Mouse (Mus musculus) kidney, embryonic 15.5 days (tissue): ENCODE measurements around the gene Cycs. TPM values are rescaled to one million over a fixed set of nuclear protein-coding genes. Genes with fewer than 3 reads are reported as not detected.
"Not testable (repeated sequence)": the region's sequence is repeated elsewhere in the genome, so short reads cannot be mapped to it uniquely, and the experiment has no call there.

Experiments
- ATAC-seq: fragments of 200-750 bp; cut with Nextera tagmentation; replicated peaks from 2 replicates; pipeline ENCODE4 v1.8.0; 2017; ENCODE audit warnings: moderate TSS enrichment; ENCODE audit not compliant: low FRiP score
- H3K27ac ChIP-seq: fragments of 300-500 bp; sonication (generic); 2 replicates; pipeline ENCODE4 v1.5.1; 2015; ENCODE audit warnings: mild to moderate bottlenecking, inconsistent platforms
- H3K27me3 ChIP-seq: fragments of 300-500 bp; sonication (generic); 2 replicates; pipeline ENCODE4 v1.6.1; 2015; ENCODE audit warnings: inconsistent platforms
- H3K36me3 ChIP-seq: fragments of 300-500 bp; sonication (generic); 2 replicates; pipeline ENCODE4 v1.6.1; 2015; ENCODE audit warnings: inconsistent platforms
- H3K4me1 ChIP-seq: fragments of 300-500 bp; sonication (generic); 2 replicates; pipeline ENCODE4 v1.6.1; 2015; ENCODE audit warnings: inconsistent platforms
- H3K4me2 ChIP-seq: fragments of 300-500 bp; sonication (generic); 2 replicates; pipeline ENCODE4 v1.6.1; 2015; ENCODE audit warnings: moderate library complexity, mild to moderate bottlenecking, inconsistent platforms
- H3K4me3 ChIP-seq: fragments of 300-500 bp; sonication (generic); replicated peaks from 2 replicates; pipeline ENCODE4 v1.5.1; 2015; ENCODE audit warnings: mild to moderate bottlenecking, inconsistent platforms
- H3K9ac ChIP-seq: fragments of 300-500 bp; sonication (generic); 2 replicates; pipeline ENCODE4 v1.6.1; 2015; ENCODE audit warnings: mild to moderate bottlenecking, inconsistent platforms
- H3K9me3 ChIP-seq: fragments of 300-500 bp; sonication (generic); replicated peaks from 2 replicates; pipeline ENCODE4 v1.6.1; 2016; ENCODE audit warnings: inconsistent platforms
- WGBS: fragments of 180-500 bp; shearing (Covaris S2); methylation state at CpG from one replicate; pipeline ENCODE4 v1.1.7; 2015; ENCODE audit warnings: mixed read lengths; 5-methylcytosine and 5-hydroxymethylcytosine counted together
- polyA plus RNA-seq: library from polyadenylated mRNA; unstranded; fragments of >200 nt; fragmentation: Nextera tagmentation; extraction: Ambion mirVana; gene quantifications from 2 replicates; pipeline ENCODE4 v1.2.1, GENCODE M21; 2015

Cycs gene
- polyA plus RNA-seq, 1 experiment from 2014 or later = 79.5 TPM

DNA sequence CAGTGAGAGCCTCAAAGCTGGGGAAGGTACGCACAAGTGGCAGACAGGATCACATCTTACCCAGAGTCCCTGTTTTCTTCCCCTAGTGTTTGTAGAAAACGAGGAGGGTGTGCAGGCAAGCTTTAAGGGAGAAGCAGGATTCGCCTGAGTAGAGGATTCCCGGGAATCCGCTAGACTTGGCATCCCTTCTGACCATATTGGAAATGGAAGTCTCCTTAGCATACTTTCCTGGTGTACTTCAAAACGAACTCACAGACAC is 588 bp upstream of the Cycs start:
- peak overlapping the region; percentile 74 for H3K4me2 ChIP-seq
- H3K27me3 ChIP-seq = no peaks in the 10 kb centered on the region
- peak overlapping the region; percentile 77 for H3K9ac ChIP-seq
- H3K4me3 ChIP-seq = peak overlapping the region; percentile 93
- peak overlapping the region; percentile 92 for H3K27ac ChIP-seq
- ATAC-seq = no peak
- peaks cover 11% of the 10 kb centered on the region for H3K4me1 ChIP-seq
- H3K36me3 ChIP-seq = peaks cover 19% of the 10 kb centered on the region
- 25% methylated on average over 6 of the region's 6 CpGs for WGBS
- no peaks in the 10 kb centered on the region for H3K9me3 ChIP-seq

- peaks cover 19% of the 10 kb centered on the region for H3K36me3 ChIP-seq
- no peaks in the 10 kb centered on the region for H3K9me3 ChIP-seq
- H3K4me3 ChIP-seq = no peak overlapping the region
- H3K4me2 ChIP-seq = no peak overlapping the region
- no peak for ATAC-seq
- WGBS = over 99% methylated on average over 3 of the region's 3 CpGs
- H3K27me3 ChIP-seq = no peaks in the 10 kb centered on the region
- peaks cover 11% of the 10 kb centered on the region for H3K4me1 ChIP-seq
- no peak overlapping the region for H3K27ac ChIP-seq
- no peak overlapping the region for H3K9ac ChIP-seq
Measured at GRCm38 (mm10) chr6:50563651-50564050, 2.7 kb downstream of the Cycs start.

DNA sequence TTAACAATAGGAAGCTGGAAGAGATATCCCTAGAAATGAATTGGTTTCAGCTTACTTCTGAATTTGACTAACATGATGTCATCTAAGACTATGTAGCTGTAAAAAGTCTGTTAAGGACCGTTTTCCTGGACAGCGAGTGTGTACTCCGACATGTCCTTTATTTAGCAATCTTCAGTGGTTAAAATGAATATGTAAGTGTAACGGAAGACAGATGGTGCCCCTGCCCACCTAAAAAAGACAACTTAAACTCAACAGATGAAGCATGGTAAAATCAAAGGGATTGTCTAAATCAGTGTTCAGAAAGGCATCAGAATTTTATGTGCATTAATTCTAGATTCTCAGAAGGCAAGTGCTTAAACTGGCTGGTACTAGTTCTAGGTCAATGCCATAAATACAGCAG is 3.9 kb downstream of the Cycs start:
- Histone ChIP-seq H3K9me3 (no peaks in the 10 kb centered on the region), H3K27ac (no peak overlapping the region), H3K4me3 (no peak overlapping the region), H3K36me3 (peaks cover 19% of the 10 kb centered on the region), H3K27me3 (no peaks in the 10 kb centered on the region), H3K4me2 (no peak overlapping the region), H3K9ac (no peak overlapping the region), H3K4me1 (peaks cover 11% of the 10 kb centered on the region)
- ATAC-seq = no peak
- WGBS = 88% methylated on average over 4 of the region's 4 CpGs

GRCm38 (mm10) chr6:50560776-50561175 is 5.6 kb downstream of the Cycs start:
- Histone ChIP-seq H3K9me3 (no peaks in the 10 kb centered on the region), H3K36me3 (peaks cover 19% of the 10 kb centered on the region), H3K4me2 (no peak overlapping the region), H3K9ac (no peak overlapping the region), H3K4me3 (no peak overlapping the region), H3K27ac (no peak overlapping the region), H3K4me1 (peaks cover 6% of the 10 kb centered on the region), H3K27me3 (no peaks in the 10 kb centered on the region)
- no peak for ATAC-seq
- WGBS = 89% methylated on average over 1 of the region's 1 CpGs

GRCm38 (mm10) chr6:50558877-50559276 is 7.5 kb downstream of the Cycs start:
- H3K9me3 ChIP-seq = no peaks in the 10 kb centered on the region
- no peak overlapping the region for H3K4me2 ChIP-seq
- no peak overlapping the region for H3K4me3 ChIP-seq
- H3K27ac ChIP-seq = no peak overlapping the region
- H3K36me3 ChIP-seq = peaks cover 16% of the 10 kb centered on the region
- H3K4me1 ChIP-seq = no peaks in the 10 kb centered on the region
- no peak overlapping the region for H3K9ac ChIP-seq
- no peaks in the 10 kb centered on the region for H3K27me3 ChIP-seq
- ATAC-seq = no peak
- WGBS = 87% methylated on average over 4 of the region's 4 CpGs

DNA sequence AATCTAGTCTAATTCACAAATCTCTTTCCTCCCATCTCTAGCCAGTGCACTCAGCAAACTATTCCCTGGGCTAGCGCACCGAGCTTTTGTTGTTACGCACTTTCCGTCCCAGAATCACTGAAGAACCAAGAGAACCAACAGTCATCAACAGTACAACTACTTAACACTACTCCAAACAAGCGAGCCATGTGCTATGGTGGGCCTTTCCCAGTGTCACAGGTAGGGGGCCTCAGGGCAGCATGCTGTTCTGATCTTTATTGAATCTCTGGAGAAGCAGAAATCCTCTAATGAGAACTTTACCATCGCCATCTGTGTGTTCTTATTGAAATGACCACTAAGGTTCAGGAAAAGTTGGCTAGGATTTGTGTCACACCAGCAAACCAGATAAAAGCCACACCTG is 8.8 kb downstream of the Cycs start:
- Histone ChIP-seq H3K4me1 (no peaks in the 10 kb centered on the region), H3K4me3 (no peak overlapping the region), H3K27me3 (no peaks in the 10 kb centered on the region), H3K9me3 (no peaks in the 10 kb centered on the region), H3K36me3 (peaks cover 4% of the 10 kb centered on the region), H3K4me2 (no peak overlapping the region), H3K9ac (no peak overlapping the region), H3K27ac (no peak overlapping the region)
- no peak for ATAC-seq
- WGBS = 88% methylated on average over 6 of the region's 6 CpGs

DNA sequence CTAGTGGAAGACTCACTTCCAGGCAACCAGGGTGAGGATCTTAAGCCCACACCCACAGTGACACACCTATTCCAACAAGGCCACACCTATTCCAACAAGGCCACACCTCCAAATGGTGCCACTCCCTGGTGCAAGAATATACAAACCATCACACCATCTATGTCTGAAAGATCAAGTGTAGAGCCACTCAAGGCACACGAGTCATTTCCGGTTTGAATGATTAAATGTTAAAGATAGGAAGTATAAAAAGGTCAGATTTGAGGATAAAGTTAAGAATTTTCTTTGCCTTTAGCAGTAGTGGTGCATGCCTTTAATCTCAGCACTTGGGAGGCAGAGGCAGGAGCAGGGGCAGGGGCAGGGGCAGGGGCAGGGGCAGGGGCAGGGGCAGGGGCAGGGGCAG is 12.1 kb downstream of the Cycs start:
- H3K9me3 ChIP-seq, ATAC-seq, H3K4me2 ChIP-seq, H3K4me1 ChIP-seq, H3K9ac ChIP-seq, H3K36me3 ChIP-seq, H3K27me3 ChIP-seq, H3K27ac ChIP-seq, H3K4me3 ChIP-seq: not testable (repeated sequence)
- WGBS = 76% methylated on average over 2 of the region's 2 CpGs

DNA sequence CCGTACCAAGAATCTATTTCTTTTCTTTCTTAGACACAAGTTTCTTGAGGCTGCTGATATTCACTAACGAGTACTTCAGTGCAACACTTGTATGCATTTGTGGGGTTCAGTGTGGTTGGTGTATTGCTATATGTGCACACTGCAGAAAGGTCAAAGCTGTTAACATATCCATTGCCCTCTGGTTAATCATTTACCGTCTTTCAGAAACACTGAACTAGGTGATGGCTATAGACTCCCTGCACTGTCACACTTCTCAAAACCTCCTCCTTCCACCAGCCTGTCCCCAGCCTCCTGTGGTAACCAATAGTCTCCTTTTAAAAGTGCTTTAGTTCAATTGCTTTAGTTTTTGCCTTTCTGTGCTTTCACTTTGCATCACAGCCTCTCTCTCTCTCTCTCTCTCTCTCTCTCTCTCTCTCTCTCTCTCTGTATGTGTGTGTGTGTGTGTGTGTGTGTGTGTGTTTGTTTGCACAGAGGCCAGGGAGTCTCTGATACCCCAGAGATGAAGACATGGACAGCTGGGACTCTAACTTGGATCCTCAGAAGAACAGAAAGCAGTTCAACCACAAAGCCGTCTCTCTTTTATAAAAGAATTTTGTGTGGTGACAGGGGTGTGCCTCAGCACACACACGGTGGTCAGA is 13.3 kb downstream of the Cycs start:
- no peak overlapping the region for H3K4me3 ChIP-seq
- no peak overlapping the region for H3K9ac ChIP-seq
- H3K9me3 ChIP-seq = no peaks in the 10 kb centered on the region
- 66% methylated on average over 5 of the region's 5 CpGs for WGBS
- no peaks in the 10 kb centered on the region for H3K27me3 ChIP-seq
- H3K4me2 ChIP-seq = no peak overlapping the region
- no peaks in the 10 kb centered on the region for H3K36me3 ChIP-seq
- ATAC-seq = peak; percentile 69; the same call in 1 of the 2 replicates
- no peak overlapping the region for H3K27ac ChIP-seq
- H3K4me1 ChIP-seq = no peaks in the 10 kb centered on the region

- no peaks in the 10 kb centered on the region for H3K36me3 ChIP-seq
- H3K27me3 ChIP-seq = no peaks in the 10 kb centered on the region
- H3K4me2 ChIP-seq = no peak overlapping the region
- no peak overlapping the region for H3K27ac ChIP-seq
- H3K9ac ChIP-seq = no peak overlapping the region
- WGBS = 77% methylated on average over 7 of the region's 7 CpGs
- H3K4me1 ChIP-seq = peaks cover 3% of the 10 kb centered on the region; the same call in 1 of the 2 replicates
- no peak for ATAC-seq
- H3K9me3 ChIP-seq = no peaks in the 10 kb centered on the region
- no peak overlapping the region for H3K4me3 ChIP-seq
Measured at GRCm38 (mm10) chr6:50549791-50550190, 16.5 kb downstream of the Cycs start.

GRCm38 (mm10) chr6:50549051-50549450 is 17.3 kb downstream of the Cycs start:
- H3K9ac ChIP-seq = no peak overlapping the region
- H3K27ac ChIP-seq = no peak overlapping the region
- ATAC-seq = no peak
- H3K27me3 ChIP-seq = no peaks in the 10 kb centered on the region
- no peak overlapping the region for H3K4me2 ChIP-seq
- H3K4me3 ChIP-seq = no peak overlapping the region
- H3K9me3 ChIP-seq = no peaks in the 10 kb centered on the region
- no peaks in the 10 kb centered on the region for H3K36me3 ChIP-seq
- WGBS = 79% methylated on average over 5 of the region's 5 CpGs
- peaks cover 3% of the 10 kb centered on the region; the same call in 1 of the 2 replicates for H3K4me1 ChIP-seq

GRCm38 (mm10) chr6:50545412-50546043 is 20.8 kb downstream of the Cycs start:
- 23% methylated on average over 10 of the region's 10 CpGs for WGBS
- Histone ChIP-seq H3K36me3 (no peaks in the 10 kb centered on the region), H3K27ac (no peak overlapping the region), H3K9me3 (no peaks in the 10 kb centered on the region), H3K27me3 (no peaks in the 10 kb centered on the region), H3K9ac (no peak overlapping the region), H3K4me1 (peaks cover 3% of the 10 kb centered on the region; the same call in 1 of the 2 replicates), H3K4me3 (no peak overlapping the region), H3K4me2 (peak overlapping the region; percentile 30)
- ATAC-seq = no peak; the same call in 1 of the 2 replicates

DNA sequence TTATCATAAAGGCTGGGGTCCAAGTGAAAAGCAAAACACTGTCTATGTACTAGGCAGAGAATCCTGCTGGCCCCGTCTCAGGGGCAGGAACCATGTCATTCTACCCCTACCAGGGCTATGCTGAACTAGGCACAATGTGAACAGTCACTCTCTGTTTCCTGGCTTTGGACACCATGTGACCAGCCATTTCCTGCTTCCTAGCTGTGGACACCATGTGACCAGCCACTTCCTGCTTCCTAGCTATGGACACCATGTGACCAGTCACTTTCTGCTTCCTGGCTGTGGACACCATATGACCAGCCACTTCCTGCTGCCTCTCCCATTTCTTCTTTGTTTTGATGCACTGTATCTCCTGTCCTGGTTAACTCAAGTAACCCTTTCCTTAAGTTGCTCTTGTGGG is 23.8 kb downstream of the Cycs start:
- Histone ChIP-seq H3K4me3 (no peak overlapping the region), H3K27ac (no peak overlapping the region), H3K4me2 (no peak overlapping the region), H3K9ac (no peak overlapping the region), H3K36me3 (no peaks in the 10 kb centered on the region), H3K9me3 (no peaks in the 10 kb centered on the region), H3K4me1 (peaks cover 3% of the 10 kb centered on the region; the same call in 1 of the 2 replicates), H3K27me3 (no peaks in the 10 kb centered on the region)
- WGBS = 92% methylated on average over 1 of the region's 1 CpGs
- no peak for ATAC-seq

GRCm38 (mm10) chr6:50539641-50540040 is 26.7 kb downstream of the Cycs start:
- no peak overlapping the region for H3K4me3 ChIP-seq
- no peak overlapping the region for H3K4me2 ChIP-seq
- H3K4me1 ChIP-seq = peaks cover 6% of the 10 kb centered on the region; the same call in 1 of the 2 replicates
- ATAC-seq = no peak
- no peaks in the 10 kb centered on the region for H3K36me3 ChIP-seq
- 68% methylated on average over 1 of the region's 1 CpGs for WGBS
- no peak overlapping the region for H3K9ac ChIP-seq
- H3K27me3 ChIP-seq = no peaks in the 10 kb centered on the region
- no peak overlapping the region for H3K27ac ChIP-seq
- no peaks in the 10 kb centered on the region for H3K9me3 ChIP-seq
